Mouse (Mus musculus) C2C12 (cell line): ENCODE data around the gene Hdac5. TPM values are rescaled to one million over a fixed set of nuclear protein-coding genes. Genes with fewer than 3 reads are reported as not detected.

Experiments
- H3K27me3 ChIP-seq: one replicate; pipeline ENCODE4 v1.6.1; 2011; ENCODE audit not compliant: control insufficient read depth, insufficient read depth, insufficient read length
- H3K36me3 ChIP-seq: one replicate; pipeline ENCODE4 v1.6.1; 2011; ENCODE audit not compliant: control insufficient read depth, insufficient read depth
- H3K4me3 ChIP-seq: one replicate; pipeline ENCODE4 v1.5.1; 2011; ENCODE audit warnings: mild to moderate bottlenecking, control low read depth; ENCODE audit not compliant: poor library complexity, insufficient read depth, severe bottlenecking
- H3K79me2 ChIP-seq: one replicate; pipeline ENCODE4 v1.6.1; 2011; ENCODE audit not compliant: control insufficient read depth, insufficient read depth
- H3K79me3 ChIP-seq: one replicate; pipeline ENCODE4 v1.6.1; 2011; ENCODE audit warnings: low read depth, control low read depth
- H3ac ChIP-seq: one replicate; pipeline ENCODE3; 2011; ENCODE audit warnings: low read depth; ENCODE audit not compliant: control insufficient read depth, insufficient read length
- CEBPB ChIP-seq: IDR thresholded peaks from one replicate; pipeline ENCODE4 v1.6.1; 2011; ENCODE audit warnings: low read depth, mild to moderate bottlenecking, control low read depth, moderate library complexity
- CTCF ChIP-seq: IDR thresholded peaks from one replicate; pipeline ENCODE4 v1.5.1; 2011; ENCODE audit not compliant: control insufficient read depth, insufficient read depth, insufficient read length
- FOSL1 ChIP-seq: IDR thresholded peaks from one replicate; pipeline ENCODE4 v1.8.0; 2011; ENCODE audit warnings: mild to moderate bottlenecking, low read length; ENCODE audit not compliant: poor library complexity, insufficient read depth, severe bottlenecking
- MAX ChIP-seq: IDR thresholded peaks from one replicate; pipeline ENCODE4 v1.6.1; 2011; ENCODE audit warnings: mild to moderate bottlenecking, control low read depth
- MYOD1 ChIP-seq: IDR thresholded peaks from one replicate; pipeline ENCODE4 v1.6.1; 2011; ENCODE audit warnings: low read depth; ENCODE audit not compliant: control insufficient read depth, insufficient read length
- MYOG ChIP-seq: IDR thresholded peaks from one replicate; pipeline ENCODE4 v1.6.1; 2011; ENCODE audit not compliant: control insufficient read depth, insufficient read length; ENCODE audit errors: extremely low read depth
- USF1 ChIP-seq: IDR thresholded peaks from one replicate; pipeline ENCODE4 v1.6.1; 2011; ENCODE audit warnings: low read depth, mild to moderate bottlenecking, control low read depth, moderate library complexity
- polyA plus RNA-seq: library from polyadenylated mRNA; unstranded; fragments of >200 nt; fragmentation: generic; extraction: Trizol; gene quantifications from one replicate; pipeline ENCODE4 v1.2.1, GENCODE M21; 2012; ENCODE audit warnings: missing spikeins

Hdac5 gene
- polyA plus RNA-seq, 1 experiment: 74.9 TPM

DNA sequence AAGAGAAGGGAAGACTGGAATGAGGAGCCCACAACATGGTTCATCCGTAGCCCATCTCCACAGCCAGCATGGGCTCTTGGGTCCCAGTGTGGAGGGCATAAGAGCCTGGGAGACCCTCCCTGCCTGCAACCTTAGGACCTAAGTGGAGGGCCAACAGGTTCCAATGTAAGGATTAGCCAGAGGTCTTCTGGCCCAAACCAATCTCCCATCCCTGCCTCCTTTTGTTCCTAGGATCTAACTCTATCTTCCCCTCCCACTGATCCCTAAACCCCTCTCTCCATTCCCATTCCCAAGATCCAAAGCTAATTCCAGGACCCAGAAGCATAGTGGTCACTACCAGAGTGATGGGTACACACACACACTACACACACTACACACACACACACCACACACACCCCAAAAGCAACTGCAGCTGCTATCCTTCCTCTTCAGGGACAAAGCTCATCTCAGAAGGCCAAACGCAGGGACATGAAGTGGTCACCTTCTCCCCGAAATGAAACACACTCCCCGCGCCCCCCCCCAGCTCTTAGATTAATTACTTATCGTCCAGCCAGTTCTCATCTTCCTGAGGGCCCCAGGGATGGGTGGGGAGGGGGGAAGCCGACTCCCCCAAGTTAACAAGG is 1.2 kb downstream of the Hdac5 start:
- Histone ChIP-seq H3K27me3 (no peaks in the 10 kb centered on the region), H3K79me2 (no peaks in the 10 kb centered on the region), H3K36me3 (no peaks in the 10 kb centered on the region), H3K79me3 (peaks cover 2% of the 10 kb centered on the region), H3ac (peak overlapping the region; percentile 16), H3K4me3 (peak overlapping the region; percentile 53)
- TF ChIP-seq MYOG: no peak

- Histone ChIP-seq H3K79me2 (no peaks in the 10 kb centered on the region), H3ac (no peak overlapping the region), H3K36me3 (no peaks in the 10 kb centered on the region), H3K79me3 (peaks cover 2% of the 10 kb centered on the region), H3K27me3 (no peaks in the 10 kb centered on the region), H3K4me3 (no peak overlapping the region)
- TF ChIP-seq CEBPB (no peak), CTCF (no peak), FOSL1 (no peak), MYOG (no peak), MAX (no peak), USF1 (no peak), MYOD1 (no peak)
Measured at GRCm38 (mm10) chr11:102228191-102228545, 1.8 kb downstream of the Hdac5 start.

DNA sequence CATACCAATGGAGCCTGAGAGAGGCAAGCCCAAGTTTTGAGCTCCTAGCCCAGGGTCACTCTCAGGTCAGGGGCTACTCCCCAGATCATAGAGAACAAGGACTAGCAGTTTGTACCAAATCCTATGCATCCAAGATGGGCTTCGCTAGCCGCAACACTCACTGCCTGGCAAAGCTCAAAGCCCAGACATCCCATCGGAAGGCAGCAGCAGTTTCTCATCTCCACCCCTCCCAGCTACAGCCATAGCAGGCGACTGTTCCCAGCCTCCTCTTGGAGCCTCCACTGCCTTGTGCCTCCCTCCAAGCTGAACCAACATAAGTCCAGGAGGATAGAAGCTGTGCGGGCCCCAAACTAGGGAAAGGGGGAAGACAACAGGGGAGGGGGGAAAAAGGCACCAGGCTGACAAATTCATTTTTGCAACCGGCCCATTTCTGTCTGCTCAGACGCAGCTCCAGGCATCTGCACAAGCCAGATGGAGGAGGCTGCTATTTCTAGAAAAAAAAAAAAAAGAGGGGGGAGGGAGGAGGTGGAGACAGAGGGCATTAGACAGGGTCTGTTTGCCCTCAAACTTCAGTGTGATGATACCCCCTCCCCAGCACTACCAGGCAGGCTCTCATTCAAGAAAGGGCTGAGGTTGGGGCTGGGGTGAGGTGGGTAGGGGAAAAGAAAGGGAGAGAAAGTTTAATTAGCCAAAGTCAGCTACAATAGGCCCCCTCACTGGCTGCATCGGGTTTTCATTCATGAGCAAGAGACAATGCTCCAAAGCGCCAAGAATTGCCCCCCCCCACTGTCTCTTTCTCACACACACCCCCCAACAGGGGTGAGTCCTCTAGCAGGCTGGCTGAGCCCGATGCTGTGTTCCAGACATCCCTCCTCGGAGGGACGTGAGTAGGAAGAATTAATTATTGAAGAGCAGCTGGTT is 2.4 kb downstream of the Hdac5 start:
- no peak overlapping the region for H3K4me3 ChIP-seq
- no peaks in the 10 kb centered on the region for H3K36me3 ChIP-seq
- H3K79me2 ChIP-seq: no peaks in the 10 kb centered on the region
- H3K27me3 ChIP-seq: no peaks in the 10 kb centered on the region
- H3ac ChIP-seq: no peak overlapping the region
- no peak for TF ChIP-seq USF1
- no peak for TF ChIP-seq CEBPB
- no peak for TF ChIP-seq MYOG
- TF ChIP-seq MYOD1: no peak
- TF ChIP-seq CTCF: no peak
- TF ChIP-seq FOSL1: no peak
- no peak for TF ChIP-seq MAX
- H3K79me3 ChIP-seq: peaks cover 2% of the 10 kb centered on the region

DNA sequence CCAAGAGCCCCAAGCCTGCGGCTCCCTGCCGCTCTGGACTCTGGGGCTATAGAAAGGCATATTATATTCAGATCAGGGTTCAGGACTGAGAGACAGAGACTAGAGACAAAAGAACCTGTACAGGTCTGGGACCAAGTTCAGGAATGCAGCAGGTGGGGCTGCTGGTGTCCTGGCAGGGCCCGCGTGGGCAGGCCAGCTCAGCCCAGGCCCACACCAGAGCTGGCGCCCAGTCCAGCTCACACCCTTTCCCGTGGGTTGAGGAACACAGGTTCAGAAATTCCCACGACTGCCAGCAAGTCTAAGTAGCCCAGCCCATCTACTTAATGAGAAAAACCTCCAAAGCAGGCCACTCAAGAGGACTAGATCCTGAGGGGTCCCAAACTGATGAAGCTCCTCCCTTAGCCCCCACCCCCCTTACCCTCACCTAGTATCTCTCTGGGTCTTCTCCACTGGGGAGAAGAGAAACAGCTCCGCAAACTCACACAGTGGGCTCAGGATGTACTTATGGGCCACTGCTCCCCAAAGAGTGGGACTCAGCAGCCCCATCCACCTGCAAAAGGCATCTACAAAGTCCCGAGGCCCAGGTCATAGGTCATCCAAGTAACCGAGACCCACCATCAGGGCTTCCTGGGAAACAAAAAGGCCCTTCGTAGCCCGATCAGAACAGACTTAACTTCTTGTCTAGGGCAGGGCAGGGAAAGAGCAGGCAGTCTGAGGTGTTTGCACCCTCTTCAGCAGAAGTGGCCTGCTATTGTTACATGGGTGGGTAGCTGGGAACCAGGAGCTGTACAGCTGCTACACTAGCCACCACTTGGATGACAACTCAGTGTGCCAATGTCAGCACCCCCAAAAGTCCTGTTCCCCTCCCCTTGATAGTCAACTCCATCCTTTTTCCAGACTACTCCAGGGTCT is 3.6 kb downstream of the Hdac5 start:
- Histone ChIP-seq H3K79me2 (no peaks in the 10 kb centered on the region), H3K4me3 (no peak overlapping the region), H3K79me3 (peaks cover 2% of the 10 kb centered on the region), H3ac (no peak overlapping the region), H3K27me3 (no peaks in the 10 kb centered on the region), H3K36me3 (no peaks in the 10 kb centered on the region)
- TF ChIP-seq MYOD1: no peak
- no peak for TF ChIP-seq MYOG
- TF ChIP-seq FOSL1: no peak
- TF ChIP-seq CTCF: no peak
- no peak for TF ChIP-seq MAX
- TF ChIP-seq USF1: no peak
- no peak for TF ChIP-seq CEBPB

GRCm38 (mm10) chr11:102225221-102225620 is 4.7 kb downstream of the Hdac5 start:
- H3K27me3 ChIP-seq: no peaks in the 10 kb centered on the region
- peaks cover 2% of the 10 kb centered on the region for H3K79me3 ChIP-seq
- no peak overlapping the region for H3K4me3 ChIP-seq
- no peaks in the 10 kb centered on the region for H3K36me3 ChIP-seq
- TF ChIP-seq USF1: no peak
- TF ChIP-seq MYOG: no peak
- no peak for TF ChIP-seq FOSL1
- TF ChIP-seq CTCF: no peak
- TF ChIP-seq MAX: no peak
- no peak for TF ChIP-seq MYOD1
- TF ChIP-seq CEBPB: no peak
- H3ac ChIP-seq: no peak overlapping the region
- H3K79me2 ChIP-seq: no peaks in the 10 kb centered on the region
